Mouse (Mus musculus) embryonic stem cell, embryonic (primary cell): ENCODE measurements around the gene Cd209d.
"Not testable (repeated sequence)": the region's sequence is repeated elsewhere in the genome, so short reads cannot be mapped to it uniquely, and the experiment has no call there.

ENCODE experiments used
- CTCF ChIA-PET, 4 experiments: fragments of 300-600 bp in 2 of 4; fragments of 350-600 bp in 2 of 4; sonication (Branson Sonifier 250); formaldehyde crosslinking; loops; one replicate each; lab custom pipeline; 2022; ENCODE audit warnings: inconsistent platforms in 2 of 4; lab: Charles Lee
- POLR2A ChIA-PET, 4 experiments: fragments of 300-600 bp in 2 of 4; fragments of 350-600 bp in 2 of 4; sonication (Branson Sonifier 250); formaldehyde crosslinking; loops; one replicate each; lab custom pipeline; 2022; ENCODE audit warnings: antibody characterized with exemption in 4 of 4, inconsistent platforms in 1 of 4; lab: Charles Lee

Gene Cd209d

GRCm38 (mm10) chr8:3878455-3878854, at the start of gene Cd209d:
Cd209d (minus strand) TSS chr8:3878555.
- ChIA-PET CTCF (no interaction called here), POLR2A (interaction anchor here in 1 of 4 experiments (0.6 kb wide), 1 partner anchor 269 kb away, joined by 4 read pairs; no protein-coding TSS in a partner anchor)

GRCm38 (mm10) chr8:3926744-3927143, 48.4 kb upstream of the Cd209d start, which contains the start of gene Cd209b:
Cd209b (minus strand) TSS chr8:3926844.
- CTCF ChIA-PET, result no interaction called here
- POLR2A ChIA-PET, result no interaction called here

GRCm38 (mm10) chr8:3876121-3876520, 2.2 kb downstream of the Cd209d start:
- ChIA-PET CTCF (no interaction called here), POLR2A (interaction anchor here in 1 of 4 experiments (0.7 kb wide), 1 partner anchor 82 kb away, joined by 3 read pairs; no protein-coding TSS in a partner anchor)

GRCm38 (mm10) chr8:3862736-3863135, 15.6 kb downstream of the Cd209d start:
- CTCF ChIA-PET, result not testable (repeated sequence)
- POLR2A ChIA-PET, result interaction anchor here in 1 of 4 experiments (1.0 kb wide), 1 partner anchor 9 kb away, joined by 3 read pairs; no protein-coding TSS in a partner anchor

GRCm38 (mm10) chr8:3854209-3854608, 24.1 kb downstream of the Cd209d start, which contains the start of gene Cd209e:
Cd209e (minus strand) TSS chr8:3854309.
- CTCF ChIA-PET, result interaction anchor here in 2 of 4 experiments (0.6 kb wide), 2 partner anchors 9 to 102 kb away, joined by 3 to 4 read pairs; no protein-coding TSS in a partner anchor
- POLR2A ChIA-PET, result interaction anchor here in 1 of 4 experiments (0.6 kb wide), 1 partner anchor 106 kb away, joined by 6 read pairs; no protein-coding TSS in a partner anchor
